Mouse (Mus musculus): ENCODE measurements at regions not wholly inside any gene's neighbourhood (a gene's known extent, or its start where the extent isn't known, plus 50 kb on each side); places are given as distances from the start of the nearest gene placed in this dataset.

DNA sequence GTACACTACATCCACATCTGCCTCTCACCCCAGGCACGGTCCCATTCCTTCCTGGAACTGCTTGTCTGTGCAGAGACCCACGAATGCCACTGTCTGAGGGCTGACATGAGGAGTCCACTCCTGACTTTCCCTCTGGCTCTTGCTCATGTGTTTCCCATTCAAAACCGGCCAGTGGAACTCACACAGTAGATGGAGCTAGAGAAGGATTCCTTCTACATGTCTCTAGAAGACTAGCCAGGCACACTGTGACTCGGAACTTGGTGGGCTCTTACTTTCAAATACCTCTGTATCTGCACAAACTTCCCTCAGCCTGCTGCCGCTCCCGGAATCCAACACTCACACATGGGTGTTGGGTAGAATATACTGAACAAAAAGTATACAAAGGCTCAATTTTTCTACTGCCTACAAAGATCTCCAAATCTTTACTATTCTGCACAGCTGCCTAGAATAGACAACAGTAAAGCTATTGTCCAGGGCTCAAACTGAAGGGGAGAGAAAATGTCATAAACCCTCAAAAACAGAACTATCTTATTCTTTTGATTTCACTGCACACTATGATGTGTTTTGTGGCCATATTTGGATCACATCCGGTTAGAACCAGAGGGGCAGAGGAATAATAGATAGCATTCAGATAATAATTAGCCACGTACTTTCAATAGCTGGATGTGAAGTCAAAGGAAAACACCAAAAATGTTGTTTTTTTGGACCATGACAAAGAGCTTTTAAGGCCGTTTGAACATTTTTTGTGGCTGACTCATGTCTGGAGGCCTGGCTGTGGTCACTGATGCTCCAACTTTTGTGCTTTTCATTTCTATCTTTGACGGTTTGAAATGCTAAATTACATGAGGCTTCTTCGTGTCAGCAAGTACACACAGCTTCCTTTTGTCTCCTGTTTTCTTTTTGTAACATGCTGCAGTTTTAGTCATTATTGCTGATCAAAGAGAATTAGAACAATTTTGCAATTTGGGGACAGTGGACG lies 164.3 kb upstream of the Foxd3 start:
- DNase-seq (ENCODE audit: extremely low read depth, low read depth) = no peak

DNA sequence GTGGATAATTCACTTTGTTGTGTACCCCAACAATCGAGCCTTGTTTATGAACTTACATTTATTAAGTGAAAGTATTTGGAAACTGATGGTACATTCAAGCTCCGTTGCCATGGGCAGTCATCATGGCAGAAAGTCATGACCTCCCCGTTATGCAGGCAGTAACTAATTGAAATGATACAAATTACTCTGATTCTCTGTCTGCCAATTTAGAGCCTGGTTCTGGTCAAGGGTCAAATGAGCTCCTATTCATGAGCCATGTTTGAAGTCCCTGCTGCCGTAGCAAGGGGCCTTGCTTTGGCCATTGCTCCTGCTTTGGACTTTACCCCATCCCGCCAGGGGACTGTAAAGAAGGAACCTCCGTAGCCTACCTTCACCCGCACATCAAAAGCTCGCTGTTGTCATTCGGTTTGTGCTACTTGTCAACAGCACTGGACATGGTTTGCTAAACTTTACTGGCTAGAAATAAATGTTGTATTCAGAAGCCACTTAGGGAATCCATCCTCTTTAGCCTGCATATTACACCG lies 152.8 kb upstream of the Foxd3 start:
- no peak for DNase-seq (ENCODE audit: extremely low read depth, low read depth)

DNA sequence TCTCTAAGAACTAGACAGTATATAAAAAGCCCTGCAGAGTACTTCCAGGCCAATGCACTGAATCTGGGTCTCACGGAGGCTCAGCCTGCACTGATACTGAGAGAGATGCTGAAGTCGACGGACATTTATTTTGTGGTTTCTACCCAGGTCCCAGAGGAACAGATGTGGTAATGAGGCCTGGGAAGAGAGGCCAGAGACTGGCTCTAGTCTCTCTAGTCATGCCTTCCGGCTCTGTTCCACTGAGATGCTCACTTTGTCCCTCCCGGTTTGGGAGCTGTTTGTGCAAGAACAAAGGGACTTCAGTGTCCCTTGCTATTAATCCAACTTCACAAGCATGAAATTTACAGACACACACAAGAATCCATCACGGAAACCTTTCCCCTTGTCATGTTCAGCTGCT lies 144.1 kb upstream of the Foxd3 start:
- DNase-seq (ENCODE audit: extremely low read depth, low read depth) = no peak

DNA sequence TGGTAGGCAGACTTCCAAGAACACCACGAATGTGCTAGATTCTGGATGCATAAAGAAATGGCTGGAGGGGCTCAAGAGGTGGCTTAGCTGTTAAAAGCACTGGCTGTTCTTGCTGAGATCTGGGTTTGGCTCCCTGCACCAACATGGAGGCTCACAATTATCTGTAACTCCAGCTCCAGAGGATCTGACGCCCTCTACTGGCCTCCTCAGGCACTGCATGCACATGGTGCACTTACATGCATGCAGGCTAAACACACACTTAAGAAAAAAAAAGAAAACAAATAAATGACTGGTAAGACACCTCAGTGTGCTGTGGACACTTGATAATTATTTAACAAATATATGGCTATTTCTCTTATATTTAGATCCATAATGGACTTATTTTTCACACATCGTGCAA lies 139.2 kb upstream of the Foxd3 start:
- no peak for DNase-seq (ENCODE audit: extremely low read depth, low read depth)

DNA sequence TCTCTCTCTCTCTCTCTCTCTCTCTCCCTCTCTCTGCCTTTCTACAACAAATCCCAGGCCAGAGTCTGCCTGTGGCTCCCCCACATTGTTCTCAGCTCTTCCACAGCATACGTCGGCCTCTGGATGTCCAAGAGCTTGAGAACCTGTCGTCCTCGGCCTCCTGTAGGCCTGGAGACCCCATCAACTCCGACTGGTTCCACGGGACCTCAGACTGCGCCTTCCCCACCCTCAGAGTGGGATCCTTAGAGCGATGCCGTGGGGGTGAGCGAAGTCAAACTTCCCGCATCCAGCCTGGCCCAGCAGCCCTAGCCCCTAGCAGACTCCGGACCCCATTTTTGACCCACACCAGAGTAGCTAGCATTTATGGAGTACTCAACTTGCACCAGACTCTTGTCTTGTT lies 128.7 kb upstream of the Foxd3 start:
- DNase-seq (ENCODE audit: extremely low read depth, low read depth) = no peak

DNA sequence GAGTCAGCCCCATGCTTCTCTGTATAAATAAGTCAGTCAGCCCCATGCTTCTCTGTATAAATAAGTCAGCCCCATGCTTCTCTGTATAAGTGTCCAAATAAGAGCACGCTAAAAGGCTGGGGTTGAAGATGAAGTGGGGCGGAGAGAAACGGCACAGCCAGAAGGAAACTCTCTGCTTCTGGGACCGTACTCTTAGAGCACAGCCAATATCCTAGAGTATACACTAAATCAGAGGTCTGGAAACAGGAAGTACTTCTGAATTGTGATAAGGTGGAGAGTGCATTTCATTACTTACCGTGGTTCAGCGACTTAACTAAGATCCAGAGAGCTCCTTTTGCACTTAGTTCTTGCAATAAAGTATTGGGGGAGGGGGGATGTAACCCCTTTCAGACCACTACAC lies 112.1 kb upstream of the Foxd3 start:
- no peak for DNase-seq (ENCODE audit: extremely low read depth, low read depth)

DNA sequence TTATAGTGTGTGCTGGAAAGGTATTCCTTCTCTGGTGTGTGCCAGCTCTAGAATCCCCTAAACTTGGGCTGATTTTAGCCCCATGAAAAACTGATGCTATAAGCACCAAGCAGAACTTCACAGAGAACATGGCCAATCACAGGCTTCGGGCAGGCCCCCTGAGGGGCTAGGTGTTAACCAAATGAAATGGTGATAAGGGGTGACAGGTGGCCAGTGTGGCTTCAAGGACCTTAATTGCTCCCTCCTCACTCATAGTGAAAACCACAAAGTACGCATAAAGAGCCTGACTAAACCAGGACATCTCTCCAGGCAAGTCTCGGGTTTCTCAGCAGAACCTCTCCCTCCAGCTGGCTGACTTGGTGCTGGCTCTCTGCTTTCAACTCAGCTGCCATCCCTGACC lies 110.4 kb upstream of the Foxd3 start:
- DNase-seq (ENCODE audit: extremely low read depth, low read depth) = no peak

DNA sequence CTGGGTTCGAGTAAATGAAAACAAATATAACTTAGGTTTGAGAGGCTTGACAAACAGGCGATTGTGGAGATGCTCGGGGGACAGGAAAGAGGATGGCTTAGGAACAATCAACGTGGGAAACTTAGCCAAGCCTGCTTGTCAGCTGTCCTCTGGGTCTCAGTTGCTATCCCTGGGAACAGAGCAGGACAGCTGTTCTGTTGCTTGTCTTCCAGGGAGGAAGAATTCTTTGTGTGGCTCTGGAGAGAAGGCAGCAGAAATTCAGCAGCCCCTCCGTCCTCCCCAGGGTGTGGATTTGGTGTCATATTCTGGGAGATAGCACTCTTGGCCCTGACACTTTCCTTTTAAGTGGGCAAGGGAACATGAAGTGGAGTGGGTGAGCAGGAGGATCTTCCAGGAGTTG lies 98.1 kb upstream of the Foxd3 start:
- no peak for DNase-seq (ENCODE audit: extremely low read depth, low read depth)

DNA sequence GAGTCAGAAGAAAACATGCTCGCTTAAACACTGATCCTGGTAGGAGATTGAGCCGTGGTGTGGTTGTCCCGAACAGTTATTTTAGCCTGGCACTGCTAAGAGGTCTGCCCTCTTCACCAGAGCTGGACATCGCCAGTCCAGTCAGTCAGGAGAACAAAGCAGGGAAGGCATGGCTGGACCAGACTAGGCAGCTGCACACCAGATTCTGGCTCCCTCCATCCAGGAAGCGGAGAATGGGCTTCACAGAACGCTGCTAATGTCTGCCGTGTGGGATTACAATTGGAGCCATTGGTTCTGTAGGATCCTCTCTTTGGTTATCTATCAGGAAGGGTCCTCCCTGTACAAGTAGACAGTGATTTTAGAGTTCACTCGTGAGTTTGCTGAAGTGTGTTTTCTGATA lies 95.5 kb upstream of the Foxd3 start:
- DNase-seq (ENCODE audit: extremely low read depth, low read depth) = no peak

DNA sequence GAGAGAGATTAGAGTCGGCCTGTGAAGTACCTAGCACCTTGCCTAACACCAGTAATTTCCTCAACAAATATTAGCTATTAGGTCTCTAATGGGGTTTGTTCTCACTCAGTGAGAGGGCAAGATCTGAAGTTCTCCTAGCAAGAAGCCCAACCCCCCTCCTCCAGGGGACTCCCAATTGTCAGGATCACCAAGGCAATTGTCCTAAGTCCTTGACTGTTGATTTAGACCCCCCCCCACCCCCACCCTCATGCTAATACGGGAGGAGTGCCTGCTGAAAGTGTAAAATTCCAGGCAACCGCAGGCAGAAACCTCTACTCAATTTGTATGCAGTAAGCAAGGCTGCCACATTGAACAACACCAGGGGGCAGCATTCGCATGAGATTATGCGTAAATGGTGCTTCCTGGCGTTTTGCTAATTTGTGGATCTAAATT lies 94.6 kb upstream of the Foxd3 start:
- DNase-seq (ENCODE audit: extremely low read depth, low read depth) = no peak

DNA sequence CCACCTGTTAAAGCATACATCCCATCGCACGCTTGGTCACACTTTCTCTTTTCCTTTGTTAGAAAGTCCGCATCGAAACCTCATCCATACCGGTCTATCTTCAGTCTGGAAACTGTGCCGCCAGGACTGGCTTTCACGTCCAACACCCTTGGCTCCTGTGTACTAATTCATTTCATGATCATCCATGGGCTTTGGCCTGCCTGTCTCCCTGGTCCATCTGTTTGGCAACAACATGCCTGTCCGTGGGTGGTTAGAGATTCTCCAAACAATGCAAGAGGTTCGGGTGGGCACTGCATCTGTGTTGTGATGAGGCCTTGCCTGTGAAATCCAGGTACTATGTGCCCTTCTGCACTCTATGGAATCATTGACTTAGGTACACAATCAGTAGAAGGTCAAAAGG lies 90.7 kb upstream of the Foxd3 start:
- DNase-seq (ENCODE audit: extremely low read depth, low read depth) = no peak

DNA sequence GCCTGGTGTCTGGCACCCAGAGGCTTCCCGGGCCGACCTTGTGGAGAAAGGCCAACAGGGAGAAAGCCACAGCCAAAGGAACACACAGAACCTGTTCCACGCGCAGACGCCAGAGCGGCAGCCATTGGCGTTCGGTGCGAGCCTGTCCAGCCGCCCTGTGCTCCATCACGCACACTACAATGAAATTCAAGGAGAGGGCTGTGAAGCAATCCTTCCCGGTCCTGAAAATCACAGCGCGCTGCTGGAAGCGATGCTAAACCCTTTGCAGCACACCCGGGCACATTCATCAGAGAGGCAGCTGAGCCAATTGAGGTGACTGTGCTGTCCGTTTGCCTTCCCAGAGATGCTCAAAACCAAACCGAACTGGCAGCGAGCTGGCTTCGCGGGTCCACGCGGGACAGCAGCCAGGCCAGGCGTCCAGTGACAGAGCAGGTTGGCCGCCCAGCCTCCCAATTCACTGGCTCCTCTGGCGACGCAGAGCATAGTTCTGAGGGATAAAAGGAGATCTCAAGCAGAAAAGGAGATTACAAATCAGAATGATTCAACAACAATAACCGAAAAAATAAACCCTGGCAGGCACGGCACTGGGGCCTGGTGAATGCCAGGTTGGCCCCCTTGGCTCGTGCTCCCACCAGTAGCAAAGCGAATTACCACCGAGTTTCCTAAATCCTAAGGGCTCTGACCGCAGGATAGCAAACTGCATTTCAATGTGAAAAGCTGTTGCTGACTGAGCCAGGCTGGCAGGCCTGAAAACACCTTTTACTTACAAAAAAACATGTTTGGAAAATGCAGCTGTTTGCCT lies 83.1 kb upstream of the Foxd3 start:
- DNase-seq (ENCODE audit: extremely low read depth, low read depth) = no peak

DNA sequence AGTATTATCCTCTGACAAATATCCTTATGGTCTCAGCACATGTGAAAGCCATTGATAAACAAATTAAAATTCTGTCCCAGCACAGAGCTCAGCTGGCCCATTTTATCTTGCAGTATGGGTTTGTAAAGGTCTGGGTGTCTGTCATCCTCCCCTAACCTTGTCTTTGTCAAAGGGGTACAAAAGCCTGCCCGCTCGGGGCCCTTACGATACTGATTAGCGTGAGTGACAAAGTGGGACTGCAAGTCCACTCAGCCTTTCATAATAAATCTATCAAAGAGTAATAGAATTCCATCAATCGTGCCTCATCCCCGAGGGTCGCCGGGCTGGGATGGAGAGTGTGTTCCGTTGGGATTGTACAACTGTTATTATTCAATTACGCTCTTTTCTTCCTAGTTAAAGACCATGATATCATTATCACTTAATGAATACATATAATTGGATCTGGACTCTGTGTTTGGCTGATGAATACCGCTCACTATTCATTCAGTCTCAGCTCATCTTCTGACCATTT lies 82.0 kb upstream of the Foxd3 start:
- no peak for DNase-seq (ENCODE audit: extremely low read depth, low read depth)

DNA sequence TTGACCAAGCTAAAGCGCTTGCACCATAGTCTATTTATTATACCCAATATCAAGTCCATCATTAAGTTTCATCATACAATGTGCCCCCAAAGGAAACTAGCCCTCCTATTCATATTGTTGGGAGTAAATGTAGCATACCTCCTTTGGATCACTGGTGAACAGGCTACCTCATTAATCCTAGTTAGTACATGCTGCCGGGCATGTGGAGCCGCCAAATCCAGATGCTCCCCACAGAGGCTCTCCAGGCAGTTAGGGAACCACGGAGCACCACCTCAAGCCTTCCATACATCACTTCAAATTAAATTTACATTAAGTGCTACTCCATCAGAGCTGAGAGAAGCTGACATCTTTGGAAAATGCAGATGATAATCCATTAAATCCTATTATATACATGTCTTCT lies 81.1 kb upstream of the Foxd3 start:
- DNase-seq (ENCODE audit: extremely low read depth, low read depth) = no peak

DNA sequence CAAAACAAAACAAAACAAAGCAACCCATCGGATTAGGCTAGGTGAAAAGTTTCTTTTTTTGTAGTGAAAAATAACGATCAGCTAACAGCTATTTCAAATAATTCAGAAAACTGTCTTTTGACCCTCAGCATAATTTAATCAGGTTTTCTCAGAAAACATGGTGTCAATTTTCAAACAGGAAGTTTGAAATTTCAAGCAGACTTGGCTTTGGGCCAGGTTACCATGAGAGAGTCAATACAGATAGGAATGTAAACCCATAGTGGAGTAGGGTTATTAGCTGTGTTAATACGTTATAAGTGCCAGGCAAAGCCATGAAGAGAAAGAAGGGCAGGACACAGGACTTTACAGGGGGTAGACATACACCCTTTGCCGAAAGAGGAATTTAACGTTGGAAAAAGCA lies 58.3 kb upstream of the Foxd3 start:
- DNase-seq (ENCODE audit: extremely low read depth, low read depth) = no peak

DNA sequence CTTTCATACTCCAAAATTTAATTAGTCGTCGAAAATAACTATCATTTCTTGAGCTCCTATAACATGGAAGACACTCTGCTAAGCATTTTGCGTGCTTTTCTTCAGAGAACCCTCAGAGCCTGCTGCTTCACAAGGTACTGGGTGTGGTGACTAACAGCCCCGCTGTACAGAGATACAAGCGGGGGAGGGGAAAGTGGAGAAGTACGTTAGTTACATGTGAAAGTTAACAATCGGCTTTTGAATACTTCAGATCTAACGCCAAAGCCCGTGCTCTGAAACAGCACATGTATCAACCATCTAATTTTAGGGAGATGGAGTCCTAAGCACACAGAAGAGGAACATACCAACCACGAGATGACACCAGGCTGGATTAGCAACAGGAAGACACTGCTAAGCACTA lies 55.4 kb upstream of the Foxd3 start:
- peak; percentile 4 for DNase-seq (ENCODE audit: extremely low read depth, low read depth)

DNA sequence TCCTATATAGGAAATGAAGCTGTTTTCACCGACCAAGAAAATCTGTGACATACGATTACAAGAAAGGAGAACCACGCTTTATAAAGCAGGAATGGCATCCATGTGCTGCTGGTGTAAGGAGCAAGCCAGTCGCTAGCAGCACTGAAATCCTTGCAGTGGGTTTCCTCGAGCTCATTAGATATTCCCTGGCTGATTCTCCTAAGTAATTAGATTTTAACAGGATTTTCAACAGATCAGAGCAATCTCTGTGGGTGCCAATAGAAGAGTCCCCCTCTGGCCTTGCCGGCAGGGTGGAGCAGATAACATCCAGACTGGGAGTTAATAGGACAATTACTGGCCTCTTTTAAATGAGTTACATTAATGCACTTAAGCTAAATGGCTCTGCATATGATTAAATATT lies 54.6 kb upstream of the Foxd3 start:
- no peak for DNase-seq (ENCODE audit: extremely low read depth, low read depth)

Measured in MEL-GATA-1-ER (cell line).